Mouse (Mus musculus): ENCODE measurements around the gene Gls. TPM values are rescaled to one million over a fixed set of nuclear protein-coding genes. Genes with fewer than 3 reads are reported as not detected.
A peak's percentile ranks its signal among the peaks of the same experiment; 100 is the strongest.

Gene Gls
- polyA plus RNA-seq, 1 experiment, result 239 TPM

DNA sequence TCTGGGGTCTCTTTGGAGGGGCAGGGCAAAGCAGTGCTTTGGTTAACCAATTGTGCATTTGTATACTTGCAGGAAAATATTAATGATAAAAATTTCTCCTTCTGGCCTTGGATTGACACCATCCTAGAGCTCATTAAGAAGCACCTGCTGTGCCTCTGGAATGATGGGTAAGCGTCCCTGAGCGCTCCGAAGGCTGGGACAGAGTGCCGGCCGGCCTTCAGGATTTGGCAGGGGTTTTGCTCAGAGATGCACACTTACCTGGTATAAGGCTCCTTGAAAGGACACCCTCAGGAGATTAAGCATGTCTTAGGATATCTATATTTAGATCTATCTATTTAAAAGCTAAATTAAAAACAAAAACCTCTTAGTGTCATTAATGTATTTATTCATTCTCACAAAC lies 81.9 kb downstream of the Gls start:
- Histone ChIP-seq H3K27ac (ENCODE audit: insufficient read depth, low read length) (no peak overlapping the region), H3K4me3 (ENCODE audit: insufficient read depth, low read length) (no peak overlapping the region)

DNA sequence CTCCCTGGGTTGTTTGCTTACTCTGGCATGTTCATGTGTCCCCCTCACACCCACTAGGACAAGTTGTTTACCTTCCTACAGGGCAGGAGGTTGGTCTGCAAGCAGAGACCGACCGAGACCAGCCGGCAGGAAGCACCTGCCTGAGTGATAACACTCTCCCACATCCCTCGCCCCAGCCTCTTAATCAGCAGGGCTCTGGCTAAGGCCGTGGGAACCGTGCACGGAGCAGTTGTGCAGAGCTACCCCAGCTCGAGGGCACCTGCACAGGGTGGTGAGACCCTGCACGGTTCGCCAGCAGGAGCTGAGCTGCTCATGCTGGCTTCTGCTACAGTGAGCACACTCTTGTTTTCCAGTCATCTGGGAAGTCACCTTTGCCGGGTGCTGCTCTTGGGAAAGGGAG lies 82.4 kb downstream of the Gls start:
- no peak overlapping the region for H3K27ac ChIP-seq (ENCODE audit: insufficient read depth, low read length)
- no peaks in the 10 kb centered on the region for H3K4me1 ChIP-seq (ENCODE audit: control insufficient read depth, insufficient read depth, low read length)
- TF ChIP-seq CTCF (IDR thresholded peaks at IDR 0.05; ENCODE audit: extremely low read depth, insufficient read depth, low read length) (no peak), POLR2A (IDR thresholded peaks at IDR 0.05; ENCODE audit: extremely low read depth, insufficient read depth, low read length) (no peak)
- H3K4me3 ChIP-seq (ENCODE audit: insufficient read depth, low read length), result no peak overlapping the region

More for the DNA sequence above, 81.9 kb downstream of the Gls start:
- no peaks in the 10 kb centered on the region for H3K4me1 ChIP-seq (ENCODE audit: control insufficient read depth, insufficient read depth, low read length)
- TF ChIP-seq POLR2A (IDR thresholded peaks at IDR 0.05; ENCODE audit: extremely low read depth, insufficient read depth, low read length) (no peak), CTCF (IDR thresholded peaks at IDR 0.05; ENCODE audit: extremely low read depth, insufficient read depth, low read length) (no peak)

DNA sequence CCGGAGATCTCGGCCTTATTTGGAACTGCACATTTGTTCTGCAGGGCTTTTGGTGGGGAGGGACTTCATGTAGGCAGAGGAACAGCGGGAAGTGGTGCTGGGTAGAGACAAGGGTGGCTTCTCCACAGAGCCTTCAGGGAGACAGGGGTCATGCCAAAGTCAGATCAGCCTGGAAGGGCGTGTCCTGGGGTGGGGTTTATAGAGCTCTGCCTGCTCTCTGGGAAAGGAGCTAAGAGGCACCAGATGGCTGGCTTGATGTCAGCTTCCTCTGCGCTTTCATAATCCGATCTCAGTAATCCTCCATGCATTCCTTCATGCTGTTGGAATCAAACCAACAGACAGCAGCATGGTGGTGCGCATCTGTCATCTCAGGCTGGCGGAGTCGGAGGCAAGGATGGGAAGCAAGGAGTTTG lies 83.1 kb downstream of the Gls start:
- H3K4me1 ChIP-seq (ENCODE audit: control insufficient read depth, insufficient read depth, low read length), result no peaks in the 10 kb centered on the region
- TF ChIP-seq CTCF (IDR thresholded peaks at IDR 0.05; ENCODE audit: extremely low read depth, insufficient read depth, low read length) (no peak), POLR2A (IDR thresholded peaks at IDR 0.05; ENCODE audit: extremely low read depth, insufficient read depth, low read length) (no peak)
- no peak overlapping the region for H3K4me3 ChIP-seq (ENCODE audit: insufficient read depth, low read length)
- H3K27ac ChIP-seq (ENCODE audit: insufficient read depth, low read length), result no peak overlapping the region

- Histone ChIP-seq H3K27ac (ENCODE audit: insufficient read depth, low read length) (no peak overlapping the region), H3K4me3 (ENCODE audit: insufficient read depth, low read length) (no peak overlapping the region), H3K4me1 (ENCODE audit: control insufficient read depth, insufficient read depth, low read length) (no peaks in the 10 kb centered on the region)
- no peak for TF ChIP-seq CTCF (IDR thresholded peaks at IDR 0.05; ENCODE audit: extremely low read depth, insufficient read depth, low read length)
- no peak for TF ChIP-seq POLR2A (IDR thresholded peaks at IDR 0.05; ENCODE audit: extremely low read depth, insufficient read depth, low read length)
These were observed 84.3 kb downstream of the Gls start for GRCm38 (mm10) chr1:52148696-52149095.

DNA sequence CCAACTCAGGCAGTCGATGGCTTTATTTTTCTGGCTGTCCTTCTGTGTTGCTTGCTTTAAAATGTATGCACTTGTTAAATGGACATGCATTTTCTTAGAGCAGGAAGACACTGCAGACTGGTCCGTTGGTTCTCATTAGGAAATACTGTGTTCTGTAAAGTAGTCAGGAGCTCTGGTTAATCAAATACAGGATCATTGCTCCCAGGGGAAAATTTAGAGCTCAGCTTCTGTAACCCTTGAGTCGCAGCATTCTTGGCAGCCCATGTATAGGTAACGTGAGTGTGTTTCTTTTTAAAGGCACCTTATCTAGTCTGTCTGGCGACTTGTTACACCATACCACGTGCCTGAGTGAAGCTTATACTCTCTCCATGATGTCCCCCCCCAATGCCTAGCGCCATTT lies 84.9 kb downstream of the Gls start:
- no peak for TF ChIP-seq CTCF (IDR thresholded peaks at IDR 0.05; ENCODE audit: extremely low read depth, insufficient read depth, low read length)
- no peak for TF ChIP-seq POLR2A (IDR thresholded peaks at IDR 0.05; ENCODE audit: extremely low read depth, insufficient read depth, low read length)
- no peak overlapping the region for H3K27ac ChIP-seq (ENCODE audit: insufficient read depth, low read length)
- H3K4me1 ChIP-seq (ENCODE audit: control insufficient read depth, insufficient read depth, low read length), result no peaks in the 10 kb centered on the region
- H3K4me3 ChIP-seq (ENCODE audit: insufficient read depth, low read length), result no peak overlapping the region

DNA sequence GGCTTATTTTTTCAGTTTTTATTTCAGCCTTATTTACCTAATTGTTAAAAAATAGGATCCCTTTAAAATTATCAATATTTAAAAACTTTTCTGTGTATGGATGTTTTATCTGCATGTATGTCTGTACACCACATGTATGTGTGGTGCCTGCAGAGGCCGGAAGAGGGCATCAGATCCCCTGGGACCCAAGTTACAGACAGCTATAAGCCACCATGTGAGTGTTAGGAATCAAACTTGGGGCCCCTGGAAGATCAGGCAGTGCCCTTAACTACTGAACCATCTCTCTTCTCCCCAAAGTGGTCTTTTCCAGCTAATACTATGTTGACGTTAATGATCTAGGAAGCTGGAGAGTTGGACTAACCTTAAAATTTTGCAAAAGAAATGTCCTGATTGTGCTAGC lies 85.6 kb downstream of the Gls start:
- no peaks in the 10 kb centered on the region for H3K4me1 ChIP-seq (ENCODE audit: control insufficient read depth, insufficient read depth, low read length)
- TF ChIP-seq POLR2A (IDR thresholded peaks at IDR 0.05; ENCODE audit: extremely low read depth, insufficient read depth, low read length) (no peak), CTCF (IDR thresholded peaks at IDR 0.05; ENCODE audit: extremely low read depth, insufficient read depth, low read length) (no peak)
- no peak overlapping the region for H3K4me3 ChIP-seq (ENCODE audit: insufficient read depth, low read length)
- no peak overlapping the region for H3K27ac ChIP-seq (ENCODE audit: insufficient read depth, low read length)

DNA sequence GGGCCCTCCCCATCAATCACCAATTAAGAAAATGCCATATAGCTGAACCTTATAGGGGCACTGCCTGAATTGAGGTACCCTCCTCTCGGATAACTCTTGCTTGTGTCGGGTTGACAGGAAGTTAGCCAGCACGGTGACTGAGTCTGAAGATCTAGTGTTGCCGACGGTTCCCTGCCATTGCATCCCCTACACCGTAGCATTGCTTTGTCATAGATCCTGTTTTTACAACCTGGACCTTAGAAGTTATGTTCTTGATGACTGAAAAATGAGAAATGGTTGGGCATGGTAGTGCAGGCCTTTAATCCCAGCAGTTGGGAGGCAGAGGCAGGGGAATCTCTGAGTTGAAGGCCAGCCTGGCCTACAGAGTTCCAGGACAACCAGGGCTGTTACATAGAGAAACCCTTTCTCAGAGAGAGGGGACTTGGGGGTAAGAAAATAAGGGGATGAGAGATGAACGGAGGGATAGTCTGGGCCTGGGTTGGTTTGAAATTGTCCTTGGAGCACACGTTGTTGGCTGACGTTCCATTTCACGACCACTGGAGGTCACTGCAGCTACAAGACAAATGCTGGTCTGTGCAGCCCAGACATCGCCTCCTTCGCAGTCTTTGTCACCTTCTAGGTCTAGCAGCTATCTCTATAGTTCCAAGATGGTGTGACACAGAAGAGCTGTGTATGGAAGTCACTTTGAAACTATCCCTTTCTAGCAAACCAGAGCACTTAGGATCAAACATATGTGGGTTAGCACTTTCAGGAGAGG lies 86.6 kb downstream of the Gls start:
- Histone ChIP-seq H3K27ac (ENCODE audit: insufficient read depth, low read length) (no peak overlapping the region), H3K4me3 (ENCODE audit: insufficient read depth, low read length) (no peak overlapping the region)
- peak; percentile 94 for TF ChIP-seq CTCF (IDR thresholded peaks at IDR 0.05; ENCODE audit: extremely low read depth, insufficient read depth, low read length)
- no peak for TF ChIP-seq POLR2A (IDR thresholded peaks at IDR 0.05; ENCODE audit: extremely low read depth, insufficient read depth, low read length)

GRCm38 (mm10) chr1:52144907-52145306 lies 88.1 kb downstream of the Gls start:
- Histone ChIP-seq H3K4me3 (ENCODE audit: insufficient read depth, low read length) (no peak overlapping the region), H3K27ac (ENCODE audit: insufficient read depth, low read length) (no peak overlapping the region), H3K4me1 (ENCODE audit: control insufficient read depth, insufficient read depth, low read length) (no peaks in the 10 kb centered on the region)
- no peak for TF ChIP-seq POLR2A (IDR thresholded peaks at IDR 0.05; ENCODE audit: extremely low read depth, insufficient read depth, low read length)
- no peak for TF ChIP-seq CTCF (IDR thresholded peaks at IDR 0.05; ENCODE audit: extremely low read depth, insufficient read depth, low read length)

More for the DNA sequence above, 86.6 kb downstream of the Gls start:
- H3K4me1 ChIP-seq (ENCODE audit: control insufficient read depth, insufficient read depth, low read length), result no peaks in the 10 kb centered on the region

- H3K4me3 ChIP-seq (ENCODE audit: insufficient read depth, low read length), result no peak overlapping the region
- TF ChIP-seq CTCF (IDR thresholded peaks at IDR 0.05; ENCODE audit: extremely low read depth, insufficient read depth, low read length) (no peak), POLR2A (IDR thresholded peaks at IDR 0.05; ENCODE audit: extremely low read depth, insufficient read depth, low read length) (no peak)
- H3K27ac ChIP-seq (ENCODE audit: insufficient read depth, low read length), result no peak overlapping the region
- H3K4me1 ChIP-seq (ENCODE audit: control insufficient read depth, insufficient read depth, low read length), result no peaks in the 10 kb centered on the region
These were observed 89.4 kb downstream of the Gls start for GRCm38 (mm10) chr1:52143596-52144156.

DNA sequence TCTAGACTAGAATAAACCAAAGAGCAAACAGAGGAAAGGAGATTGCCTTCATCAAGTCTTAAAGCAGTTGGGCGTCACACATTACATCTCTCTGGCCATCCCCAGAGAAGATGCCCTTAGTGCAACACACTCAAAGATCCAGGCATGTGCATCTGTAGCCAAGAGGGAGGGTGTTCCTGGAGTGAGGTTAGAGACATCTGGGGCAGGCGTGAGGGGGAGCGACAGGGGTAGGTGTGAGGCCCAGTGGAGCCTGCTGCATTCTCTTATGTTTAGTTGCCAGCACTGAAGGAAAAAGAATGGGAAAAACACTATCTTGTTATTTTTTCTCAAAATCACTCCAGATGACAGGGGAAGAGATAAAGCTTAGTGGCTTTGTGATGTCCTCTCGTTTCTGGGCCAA lies 89.8 kb downstream of the Gls start:
- Histone ChIP-seq H3K4me1 (ENCODE audit: control insufficient read depth, insufficient read depth, low read length) (no peaks in the 10 kb centered on the region), H3K4me3 (ENCODE audit: insufficient read depth, low read length) (no peak overlapping the region), H3K27ac (ENCODE audit: insufficient read depth, low read length) (no peak overlapping the region)
- TF ChIP-seq POLR2A (IDR thresholded peaks at IDR 0.05; ENCODE audit: extremely low read depth, insufficient read depth, low read length) (no peak), CTCF (IDR thresholded peaks at IDR 0.05; ENCODE audit: extremely low read depth, insufficient read depth, low read length) (no peak)

Measured in cortical plate, adult 2 months (tissue).